Mouse (Mus musculus): Measurements from ENCODE around the gene Gm20920.
"Not testable (repeated sequence)": the region's sequence is repeated elsewhere in the genome, so short reads cannot be mapped to it uniquely, and the experiment has no call there.

Gm20920 gene

DNA sequence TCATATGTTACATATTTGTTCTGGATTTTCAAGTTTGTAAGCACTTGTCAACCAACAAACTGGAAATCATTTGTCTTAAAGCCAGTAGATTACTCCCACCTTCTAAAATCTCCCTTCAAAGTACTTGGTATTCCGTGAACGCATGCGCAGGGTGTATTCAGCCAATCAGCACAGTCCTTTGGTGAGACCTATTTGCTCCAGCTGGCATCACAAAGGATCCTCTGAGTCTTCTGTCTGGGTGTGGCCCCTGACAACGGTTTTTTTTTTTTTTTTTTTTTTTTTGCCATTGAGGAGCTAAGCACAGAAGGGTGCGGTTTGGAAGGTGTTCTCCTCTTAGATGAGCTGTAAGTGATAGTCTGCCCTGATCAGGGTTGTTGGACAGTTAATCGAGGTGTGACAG lies at the start of gene Gm20920:
Gm20920 (plus strand) TSS at position 301 of the 400 bp plus-strand sequence.
- not testable (repeated sequence) for DNase-seq (ENCODE audit: low spot score)

Measured in ovary, postnatal 36 days (tissue).